Mouse (Mus musculus) liver, adult 2 months (tissue): ENCODE measurements around the gene Lgr6.

Source experiments
- CTCF ChIP-seq: fragments of 200-500 bp; IDR thresholded peaks from 2 replicates; pipeline ENCODE4 v1.5.1; 2011; ENCODE audit warnings: low read depth, low read length, control low read depth
- POLR2A ChIP-seq: fragments of 200-500 bp; IDR thresholded peaks from 2 replicates; pipeline ENCODE4 v1.6.1; 2011; ENCODE audit warnings: low read length, control low read depth; ENCODE audit not compliant: insufficient read depth; ENCODE audit errors: extremely low read depth

GRCm38 (mm10) chr1:135139906-135140305 lies 34.8 kb upstream of the Lgr6 start:
- TF ChIP-seq CTCF (no peak), POLR2A (no peak)
